Mouse (Mus musculus) Muller cell, postnatal 12 days (primary cell): ENCODE results near the gene Itpr1.

Experiments
- DNase-seq: peaks from one replicate; pipeline ENCODE4 v3.0.0-alpha.2; 2015; ENCODE audit errors: inconsistent ontology term

The Itpr1 gene

DNA sequence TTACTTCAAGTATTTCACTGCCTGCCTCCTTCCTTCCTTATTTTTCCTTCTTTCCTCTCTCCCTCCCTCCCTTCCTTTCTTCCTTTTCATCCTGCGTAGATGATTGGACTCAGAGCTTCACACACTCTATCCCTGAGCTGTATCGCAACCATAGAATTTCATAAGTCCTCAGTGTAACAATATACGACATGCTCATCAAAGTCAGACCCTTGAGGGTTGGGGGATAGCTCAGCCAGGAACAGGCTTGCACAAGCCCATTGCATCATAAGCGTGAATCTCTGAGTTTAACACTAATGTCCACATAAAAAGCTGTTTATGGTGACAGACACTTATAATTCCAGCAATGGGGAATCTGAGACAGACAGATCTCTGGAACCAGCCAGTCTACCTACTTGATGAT is 385.8 kb downstream of the Itpr1 start:
- DNase-seq, result no peak

DNA sequence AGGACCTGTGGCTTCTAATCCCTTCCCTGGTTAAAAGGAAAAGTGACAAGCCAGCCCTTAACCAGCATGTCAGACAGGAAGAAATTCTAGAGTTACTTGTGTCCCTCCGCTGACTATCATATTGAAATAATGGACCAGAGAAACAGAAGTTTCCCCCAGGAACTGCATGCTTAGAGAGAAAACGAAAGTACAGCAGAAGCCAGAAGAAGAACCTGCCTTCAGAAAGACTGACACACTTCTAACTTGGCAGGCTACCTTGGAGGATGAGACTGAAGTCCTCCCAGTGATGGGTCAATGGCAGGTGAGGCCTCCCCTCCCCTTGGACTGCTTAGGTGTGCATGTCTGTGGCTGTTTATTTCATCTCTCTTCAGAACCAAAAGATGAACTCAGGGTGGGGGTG is 386.4 kb downstream of the Itpr1 start:
- no peak for DNase-seq
